Mouse (Mus musculus): ENCODE measurements around the gene Ppan.

The Ppan gene

DNA sequence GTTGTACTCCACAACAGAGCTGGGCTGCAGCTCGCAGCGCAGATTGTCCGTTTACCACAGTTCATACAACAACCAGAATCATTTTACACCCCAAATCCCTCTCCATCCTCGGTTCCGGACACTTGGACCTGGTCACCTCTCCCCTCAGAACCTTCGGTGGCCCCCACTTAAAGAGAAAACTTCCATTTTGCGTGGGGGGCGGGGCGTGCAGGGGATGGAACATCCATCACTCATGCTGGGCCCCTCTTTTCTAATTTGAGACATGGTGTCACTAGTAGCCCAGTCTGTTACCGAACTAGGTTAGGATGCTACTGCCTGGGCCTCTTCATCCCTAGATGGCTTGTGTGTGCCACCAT lies 9.3 kb upstream of the Ppan start:
- in situ Hi-C loops (cut with MboI, MseI), result no loop called here

DNA sequence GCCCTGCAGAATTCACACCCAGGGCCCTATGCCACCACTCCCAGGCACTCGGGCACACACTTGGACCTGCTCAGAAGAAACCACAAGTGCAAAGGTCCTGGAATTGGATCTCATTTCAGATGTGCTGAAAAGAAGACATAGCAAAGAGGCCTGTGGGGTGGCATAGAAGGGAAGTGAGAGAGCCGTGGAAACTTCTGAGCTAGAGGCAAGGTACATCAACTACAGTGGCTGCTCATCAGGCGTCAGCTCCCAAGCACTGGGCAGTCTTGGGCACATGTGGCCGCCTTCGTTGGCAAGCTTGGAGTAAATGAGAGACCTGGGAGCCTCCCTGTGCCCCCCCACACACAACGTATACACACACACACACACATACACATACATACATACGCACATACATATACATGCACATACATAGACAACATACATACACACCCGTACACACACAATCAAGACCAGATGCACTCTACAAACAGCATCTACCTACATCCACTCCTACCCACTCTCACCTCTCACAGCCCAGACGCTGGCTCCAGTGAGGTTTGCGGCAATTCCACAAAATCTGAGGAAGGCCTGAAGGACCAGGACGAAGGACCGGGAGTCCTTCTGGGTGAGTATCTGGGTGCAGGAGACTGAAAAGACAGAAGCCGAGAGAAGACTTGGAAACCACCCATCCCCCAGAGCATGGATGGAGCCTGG lies 8.7 kb upstream of the Ppan start, which contains the start of gene Angptl6:
Gene Angptl6, minus strand, starts transcription at position 631 of the 696 bp plus-strand sequence.
- in situ Hi-C loops (cut with MboI, MseI), result no loop called here

DNA sequence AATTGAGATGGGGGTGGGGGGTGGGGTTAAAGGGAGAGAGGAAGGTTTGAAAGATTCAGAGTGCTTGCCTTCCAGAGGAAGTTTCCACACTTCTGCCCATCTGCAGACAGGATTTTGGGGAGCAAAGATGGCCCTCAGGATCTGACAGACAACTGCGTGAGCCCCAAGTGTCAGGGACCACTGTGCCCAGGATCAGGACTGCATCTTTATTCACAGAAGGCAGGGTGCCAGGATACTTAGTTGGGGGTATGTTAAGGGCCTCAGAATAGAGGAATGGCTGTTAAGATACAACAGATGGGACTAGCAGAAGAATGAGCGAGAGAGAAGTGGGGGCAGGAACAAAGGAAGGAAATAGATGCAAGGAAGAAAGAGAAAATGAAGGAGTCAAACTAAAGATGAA lies 1.4 kb upstream of the Ppan start:
- in situ Hi-C loops (cut with MboI, MseI), result no loop called here

DNA sequence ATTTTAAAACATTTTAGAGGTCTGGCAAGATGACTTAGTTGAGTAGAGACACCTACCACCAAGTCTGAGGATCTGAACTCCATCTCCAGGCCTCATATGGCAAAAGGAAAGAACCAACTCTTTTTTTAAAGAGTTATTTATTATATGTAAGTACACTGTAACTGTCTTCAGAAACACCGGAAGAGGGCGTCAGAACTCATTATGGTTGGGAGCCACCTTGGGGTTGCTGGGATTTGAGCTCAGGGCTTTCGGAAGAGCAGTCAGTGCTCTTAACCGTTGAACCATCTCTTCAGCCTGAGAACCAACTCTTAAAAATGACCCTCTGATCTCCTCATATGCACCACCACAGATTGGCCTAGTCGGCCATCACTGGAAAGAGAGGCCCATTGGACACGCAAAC lies 784 bp upstream of the Ppan start:
- in situ Hi-C loops (cut with MboI, MseI), result no loop called here

DNA sequence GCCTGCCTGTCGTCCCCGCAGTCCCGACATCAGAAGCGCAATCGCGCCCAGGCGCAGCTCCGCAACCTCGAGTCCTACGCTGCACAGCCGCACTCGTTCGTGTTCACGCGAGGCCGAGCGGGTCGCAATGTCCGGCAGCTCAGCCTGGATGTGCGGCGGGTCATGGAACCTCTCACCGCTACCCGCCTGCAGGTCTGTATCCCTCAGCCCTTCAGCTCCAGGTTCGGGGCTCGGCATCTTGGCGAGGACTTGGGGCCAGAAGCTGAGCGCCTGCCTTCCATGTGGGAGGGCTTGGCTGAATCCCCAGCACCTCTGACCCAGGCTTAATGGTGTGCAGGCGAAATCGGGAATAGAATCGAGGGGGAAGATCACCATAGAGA lies 401 bp downstream of the Ppan start:
- in situ Hi-C loops (cut with MboI, MseI), result no loop called here

DNA sequence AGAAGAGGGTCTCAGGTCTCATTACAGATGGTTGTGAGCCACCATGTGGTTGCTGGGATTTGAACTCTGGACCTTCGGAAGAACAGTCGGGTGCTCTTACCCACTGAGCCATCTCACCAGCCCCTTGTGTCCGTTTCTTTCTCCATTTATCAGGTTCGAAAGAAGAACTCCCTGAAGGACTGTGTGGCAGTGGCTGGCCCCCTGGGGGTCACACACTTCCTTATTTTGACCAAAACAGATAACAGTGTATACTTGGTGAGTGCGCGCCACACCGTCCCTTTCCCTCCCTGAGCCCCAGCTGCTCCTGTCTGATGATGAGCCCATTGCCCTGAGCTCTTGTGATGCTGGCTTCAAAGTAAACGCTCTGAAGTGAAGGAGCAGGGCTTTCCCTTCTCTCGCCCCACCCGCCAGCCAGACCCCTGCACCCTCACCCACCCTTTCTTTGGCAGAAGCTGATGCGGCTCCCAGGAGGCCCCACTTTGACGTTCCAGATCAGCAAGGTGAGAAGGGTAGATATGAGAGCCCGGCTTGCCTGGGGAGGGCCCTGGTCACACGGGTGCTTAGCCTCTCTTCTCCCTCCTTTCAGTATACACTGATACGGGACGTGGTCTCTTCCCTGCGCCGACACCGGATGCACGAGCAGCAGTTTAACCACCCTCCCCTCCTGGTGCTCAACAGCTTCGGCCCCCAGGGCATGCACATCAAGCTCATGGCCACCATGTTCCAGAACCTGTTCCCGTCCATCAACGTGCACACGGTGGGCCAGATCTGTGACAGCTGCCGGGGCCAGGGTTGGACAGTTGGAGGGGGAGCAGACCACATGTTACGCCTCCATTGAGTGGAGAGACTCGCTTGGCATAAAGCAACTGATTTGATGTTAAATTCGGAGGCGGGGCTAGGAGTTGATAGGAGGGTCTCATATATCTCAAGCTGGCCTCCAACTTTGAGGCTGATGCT lies 1.5 kb downstream of the Ppan start:
- in situ Hi-C loops (cut with MboI, MseI), result no loop called here

DNA sequence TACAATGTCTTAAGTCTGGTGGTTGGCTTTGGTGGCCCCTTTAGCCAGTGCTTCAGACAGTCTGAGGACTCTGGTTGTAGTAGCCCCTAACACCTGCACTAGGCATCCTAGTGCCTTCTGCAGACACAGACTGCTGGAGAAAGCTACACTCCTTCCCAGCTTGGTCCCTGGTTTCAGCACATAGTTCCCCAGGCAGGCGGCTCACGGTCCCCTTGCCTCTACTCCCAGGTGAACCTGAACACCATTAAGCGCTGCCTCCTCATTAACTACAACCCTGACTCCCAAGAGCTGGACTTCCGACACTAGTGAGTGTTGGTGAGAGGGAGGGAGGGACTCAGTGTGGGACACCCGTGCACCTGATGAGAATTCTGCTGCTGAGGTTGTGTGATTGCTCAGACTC lies 2.4 kb downstream of the Ppan start:
- in situ Hi-C loops (cut with MboI, MseI), result no loop called here

DNA sequence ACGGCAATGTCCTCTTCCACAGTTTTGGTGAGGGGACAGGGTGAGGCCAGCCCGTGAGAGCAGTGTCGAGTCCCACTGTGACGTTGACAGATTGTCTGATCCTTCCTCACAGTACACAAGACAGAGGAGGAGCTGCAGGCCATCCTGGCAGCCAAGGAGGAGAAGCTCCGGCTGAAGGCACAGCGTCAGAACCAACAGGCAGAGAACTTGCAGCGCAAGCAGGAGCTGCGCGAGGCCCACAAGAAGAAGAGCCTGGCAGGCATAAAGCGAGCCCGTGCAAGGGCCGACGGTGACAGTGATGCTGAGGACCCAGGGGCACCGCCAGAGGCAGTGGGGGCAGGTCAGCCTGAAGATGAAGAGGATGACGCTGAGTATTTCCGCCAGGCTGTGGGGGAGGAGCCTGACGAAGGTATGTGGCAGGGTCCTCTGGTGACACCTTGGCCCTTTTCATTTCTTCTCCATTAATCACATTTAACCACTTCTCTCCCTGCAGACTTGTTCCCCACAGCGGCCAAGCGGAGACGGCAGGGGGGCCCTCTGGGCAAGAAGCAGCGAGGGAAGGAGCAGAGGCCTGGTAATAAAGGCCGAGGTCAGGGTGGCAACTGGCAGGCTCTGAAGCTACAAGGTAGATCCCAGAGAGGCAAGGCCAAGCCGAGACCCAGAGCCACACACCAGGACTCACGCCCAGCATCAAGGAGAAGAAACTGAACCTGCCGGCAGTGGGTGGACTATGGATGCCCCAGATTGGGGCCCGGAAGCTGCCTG lies 3.5 kb downstream of the Ppan start:
- in situ Hi-C loops (cut with MboI, MseI), result no loop called here

DNA sequence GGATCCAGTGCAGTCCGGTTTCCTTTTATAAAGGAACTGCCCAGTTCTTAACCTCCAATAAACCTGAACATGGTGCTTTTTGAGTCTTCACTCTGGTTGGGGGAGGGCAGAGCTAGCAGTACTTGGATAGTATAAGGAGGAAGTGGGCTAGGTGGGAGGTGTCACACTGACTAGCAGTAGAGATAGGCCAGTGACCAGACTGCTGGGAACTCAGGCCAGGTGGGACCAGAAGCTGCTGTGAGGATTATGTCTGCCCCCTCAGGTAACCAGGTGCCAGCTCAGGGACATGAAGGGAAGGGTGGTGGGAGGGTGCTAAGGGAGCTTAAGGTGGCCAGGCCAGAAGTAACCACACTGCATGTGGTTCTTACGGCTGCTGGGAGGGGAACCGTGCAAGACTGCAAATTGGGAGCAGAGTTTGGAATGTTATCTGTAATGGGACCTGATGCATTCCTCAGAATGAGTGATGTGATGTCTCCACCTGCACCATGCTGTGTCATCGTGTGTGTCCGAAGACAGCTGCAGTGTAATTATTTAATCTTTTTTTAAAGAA lies 4.2 kb downstream of the Ppan start:
- in situ Hi-C loops (cut with MboI, MseI), result no loop called here

DNA sequence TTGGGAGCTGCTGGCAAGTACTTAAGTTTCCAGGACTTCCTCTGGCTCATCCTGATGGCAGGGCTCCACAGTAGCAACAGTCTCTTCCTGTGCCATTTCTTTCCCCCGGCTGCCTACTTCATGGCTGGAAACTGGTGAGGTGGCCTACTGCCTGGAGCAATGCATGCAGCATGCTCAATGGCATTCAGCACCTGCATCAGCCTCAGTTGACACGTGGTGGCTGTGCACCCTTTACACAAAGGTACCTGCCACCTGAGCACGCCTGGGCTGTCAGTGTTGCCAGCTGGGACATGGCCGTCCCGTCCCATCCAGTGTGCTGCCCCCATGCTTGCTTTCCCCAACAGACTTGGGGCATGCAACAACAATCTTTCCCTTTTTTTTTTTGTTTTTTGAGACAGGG lies 5.1 kb downstream of the Ppan start:
- in situ Hi-C loops (cut with MboI, MseI), result no loop called here

DNA sequence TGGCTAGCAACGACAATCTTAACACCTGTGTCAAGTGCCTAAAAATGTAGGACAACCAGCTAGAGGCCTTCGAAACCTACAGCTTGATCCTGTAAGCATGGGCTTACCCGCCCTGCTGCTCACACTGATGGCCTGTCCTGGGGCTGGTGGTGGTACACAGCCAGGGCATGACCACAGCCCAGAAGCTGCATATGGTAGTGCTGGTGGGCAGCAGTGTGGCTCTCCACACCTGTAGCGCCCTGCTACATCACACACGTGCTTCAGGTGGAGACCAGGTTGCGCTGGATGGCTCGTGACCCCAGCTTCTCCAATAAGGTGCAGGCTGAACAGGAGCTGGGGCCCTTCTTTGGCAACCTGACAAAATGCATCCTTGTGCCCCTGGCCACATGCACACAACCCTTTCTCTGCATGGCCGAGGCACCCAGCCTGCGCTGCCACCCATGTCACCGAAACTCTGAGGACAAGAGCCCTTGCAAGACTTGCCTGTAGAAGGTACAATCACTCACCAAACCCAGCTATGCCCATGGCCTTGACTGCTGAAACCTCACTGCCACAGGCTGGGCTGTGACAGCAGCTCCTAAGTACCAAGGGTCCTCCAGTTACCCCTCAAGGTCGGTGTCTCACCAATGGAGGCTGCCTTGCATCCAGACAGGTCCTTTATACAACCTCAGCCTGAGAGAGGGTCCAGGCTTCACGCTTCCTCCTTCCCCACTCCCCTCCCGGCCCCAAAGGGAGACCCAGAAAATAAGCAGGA lies 5.8 kb downstream of the Ppan start:
- in situ Hi-C loops (cut with MboI, MseI), result no loop called here

DNA sequence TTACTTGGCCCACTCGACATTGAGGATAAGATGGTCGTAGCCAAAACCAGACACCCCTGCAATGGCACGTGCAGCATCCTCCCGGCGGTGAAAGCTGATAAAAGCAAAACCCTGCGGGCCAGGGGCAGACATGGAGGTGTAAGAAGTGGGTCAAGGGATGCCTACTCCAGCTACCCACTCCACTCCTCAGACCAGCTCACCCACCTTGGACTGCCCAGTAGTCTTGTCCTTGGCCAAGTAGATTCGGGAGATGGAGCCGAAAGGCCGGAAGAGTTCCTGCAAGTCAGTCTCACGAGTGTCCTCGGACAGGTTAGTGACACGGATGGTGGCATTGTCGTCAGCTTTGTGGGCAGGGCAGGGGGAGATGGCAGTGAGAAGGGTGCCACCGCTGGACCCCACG lies 6.7 kb downstream of the Ppan start:
- in situ Hi-C loops (cut with MboI, MseI), result no loop called here

DNA sequence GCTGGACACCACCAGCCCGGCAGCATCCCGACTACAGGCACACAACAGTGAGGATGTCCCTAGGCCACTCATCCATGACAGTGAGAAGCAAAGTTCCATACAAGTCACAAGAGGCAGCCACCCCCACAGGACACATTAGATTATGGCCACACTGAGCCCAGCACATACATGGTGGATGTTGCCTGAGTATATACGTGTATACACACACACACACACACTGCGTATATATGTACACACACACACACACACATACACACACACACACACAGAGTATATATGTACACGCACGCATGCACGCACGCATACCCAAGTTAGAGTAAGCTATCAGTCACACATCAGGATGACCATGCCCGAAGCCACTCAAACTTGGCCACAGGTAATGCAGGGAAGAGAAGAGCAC lies 7.4 kb downstream of the Ppan start:
- in situ Hi-C loops (cut with MboI, MseI), result no loop called here

DNA sequence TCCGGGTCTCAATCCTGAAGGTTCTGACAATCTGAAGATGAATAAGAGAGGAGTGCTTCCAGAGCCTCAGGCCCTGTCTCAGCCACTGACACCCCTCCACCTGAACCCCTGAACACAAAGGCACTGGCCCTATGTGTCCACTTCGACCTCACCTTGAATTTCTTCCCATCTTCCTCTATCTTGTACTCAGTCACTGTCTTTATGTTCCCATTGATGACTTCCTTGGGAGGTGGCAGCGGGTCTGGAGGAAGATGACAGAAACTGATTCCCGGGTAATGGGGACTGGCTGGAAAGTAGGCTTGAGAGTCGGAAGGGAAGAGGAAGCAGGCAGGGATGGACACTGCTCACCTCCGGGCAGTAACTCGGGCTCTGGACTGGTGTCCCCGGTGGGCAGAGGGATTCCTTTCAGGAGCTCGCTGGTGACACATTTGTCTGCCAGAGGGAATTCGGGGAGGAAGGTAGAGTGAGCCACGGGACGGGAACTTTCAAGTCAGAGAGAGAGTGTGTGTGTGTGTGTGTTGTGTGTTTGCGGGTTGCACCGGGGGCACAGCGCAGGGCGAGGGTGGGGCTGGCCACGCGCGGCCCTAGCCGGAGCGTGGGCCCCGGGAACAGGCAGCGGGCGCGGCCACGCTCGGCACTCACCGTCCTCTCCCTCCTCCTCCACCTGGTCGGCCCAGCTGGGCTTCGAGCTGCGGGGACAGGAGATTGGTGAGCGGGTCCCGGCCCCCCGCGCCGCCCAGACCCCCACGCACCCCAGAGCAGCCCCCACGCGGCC lies 9.9 kb downstream of the Ppan start:
- in situ Hi-C loops (cut with MboI, MseI), result no loop called here

DNA sequence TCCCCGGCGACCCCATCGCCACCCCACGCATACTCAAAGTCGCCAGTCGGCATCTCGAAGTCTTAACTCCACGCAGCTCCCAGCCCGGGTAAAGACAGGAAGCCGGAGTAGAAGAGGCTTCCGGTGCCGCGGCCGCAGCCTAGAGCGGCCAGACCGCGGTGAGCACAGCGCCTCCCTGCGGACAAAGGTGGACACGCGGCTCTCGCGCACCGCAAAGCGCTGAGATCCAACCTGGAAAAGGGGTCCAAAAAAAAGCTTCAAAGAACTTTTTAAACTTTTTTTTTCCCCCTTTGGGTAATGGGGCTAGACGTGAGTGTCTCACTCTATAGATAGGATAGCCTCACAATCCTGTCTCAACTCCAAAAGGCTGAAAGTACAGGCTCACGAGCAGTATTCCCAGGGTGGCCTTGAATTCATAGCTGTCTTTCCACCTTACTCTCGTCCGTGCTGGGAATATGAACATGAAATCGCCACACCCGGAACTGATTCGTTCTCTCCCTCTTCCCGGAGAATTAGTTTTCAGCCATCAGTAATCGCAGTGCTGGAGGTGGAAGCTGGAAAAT lies 10.6 kb downstream of the Ppan start, which contains the start of gene Eif3g:
Gene Eif3g, minus strand, starts transcription at position 113 of the 563 bp plus-strand sequence.
- in situ Hi-C loops (cut with MboI, MseI), result no loop called here

DNA sequence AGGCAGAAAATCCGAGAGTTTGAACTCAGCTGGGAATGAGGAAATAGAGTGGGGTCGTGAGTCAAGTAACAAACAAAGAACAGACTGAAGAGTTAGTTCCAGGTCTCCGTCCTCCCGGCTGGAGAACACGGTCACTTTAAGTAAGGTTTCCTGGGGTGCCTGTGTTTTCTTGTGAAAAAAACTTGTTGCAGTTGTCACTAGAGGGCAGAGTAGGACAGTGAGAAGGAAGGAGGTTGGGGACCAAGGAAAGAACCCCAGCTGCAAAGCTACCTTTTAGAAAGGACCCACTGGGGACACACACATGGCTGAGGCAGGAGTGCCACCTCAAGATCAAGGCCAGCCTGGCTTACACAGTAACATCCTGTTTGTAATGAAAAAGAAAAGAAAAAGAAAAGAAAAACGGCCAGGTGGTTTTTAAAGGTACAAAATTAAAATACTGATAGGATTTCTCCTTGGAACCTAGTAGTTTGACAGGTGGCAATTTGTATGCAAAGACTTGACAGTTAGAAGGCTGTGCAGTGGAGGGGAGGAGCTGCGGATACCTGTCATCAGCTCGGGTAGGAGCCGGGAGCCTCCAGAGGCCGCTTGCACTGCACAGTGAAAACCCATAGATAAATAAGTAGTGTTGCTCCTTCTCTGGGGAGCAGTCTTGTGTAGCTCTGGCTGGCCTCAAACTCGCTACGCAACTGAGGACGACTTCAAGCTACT lies 13.6 kb downstream of the Ppan start:
- in situ Hi-C loops (cut with MboI, MseI), result loop anchor here (25.0 kb wide), 1 partner anchor 1436 kb away; no protein-coding TSS in a partner anchor

DNA sequence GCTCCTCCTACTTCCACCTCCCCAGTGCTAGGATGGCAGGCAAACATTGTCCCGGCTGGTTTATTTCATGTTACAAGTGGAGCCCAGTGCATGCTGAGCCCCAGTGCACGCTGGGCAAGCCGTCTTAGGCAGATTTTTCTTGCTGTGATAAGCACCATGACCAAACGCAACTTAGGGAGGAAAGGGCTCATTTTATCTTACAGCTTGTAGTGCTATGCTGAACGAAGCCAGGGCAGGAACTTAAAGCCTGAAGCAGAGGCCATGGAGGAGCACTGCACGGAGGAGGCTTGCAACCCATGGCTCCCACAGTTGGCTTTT lies 14.2 kb downstream of the Ppan start:
- in situ Hi-C loops (cut with MboI, MseI), result loop anchor here (25.0 kb wide), 1 partner anchor 1435 kb away; no protein-coding TSS in a partner anchor

DNA sequence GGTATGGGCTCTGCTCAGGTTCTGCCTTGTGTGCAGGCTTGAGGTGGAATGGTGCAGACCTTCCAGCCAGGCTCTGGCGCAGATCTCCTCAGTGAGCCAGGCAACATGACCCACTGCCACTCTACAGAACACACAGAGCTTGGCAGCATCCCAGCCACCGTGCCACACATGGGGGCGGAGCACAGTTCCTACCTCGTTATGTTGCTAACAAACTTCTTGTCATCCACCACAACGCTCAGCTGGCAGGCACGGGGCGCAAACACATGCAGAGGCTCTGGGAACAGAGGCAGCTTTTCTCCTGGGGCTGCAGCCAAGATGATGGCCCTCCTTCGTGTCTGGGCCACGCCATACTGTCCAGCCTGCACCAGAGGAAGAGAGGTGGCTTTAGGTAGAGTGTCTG lies 22.0 kb downstream of the Ppan start:
- in situ Hi-C loops (cut with MboI, MseI), result loop anchor here (5.0 to 25.0 kb wide), 2 partner anchors 82 to 1427 kb away; no protein-coding TSS in a partner anchor

DNA sequence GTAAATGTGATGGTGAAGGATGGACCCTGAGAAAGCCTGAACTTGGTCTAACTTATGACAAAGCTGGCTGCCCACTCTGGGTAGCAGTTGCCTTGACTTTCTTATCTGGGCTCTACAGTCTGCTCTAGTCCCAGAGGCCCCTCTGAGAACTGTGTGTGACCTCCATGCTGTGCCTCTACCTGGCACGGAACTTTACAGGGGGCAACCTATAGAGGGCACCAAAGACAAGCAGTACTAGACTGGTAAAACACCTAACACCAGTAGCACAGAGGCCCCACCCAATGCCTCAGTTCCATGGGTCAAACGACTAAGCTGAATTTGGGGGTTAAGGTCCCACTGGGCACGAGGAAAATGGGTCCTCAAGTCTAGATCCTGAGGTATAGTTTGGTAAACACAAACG lies 28.2 kb downstream of the Ppan start:
- in situ Hi-C loops (cut with MboI, MseI), result loop anchor here (25.0 kb wide), 1 partner anchor 1421 kb away; no protein-coding TSS in a partner anchor

Data from T-helper 1 cell (primary cell).